Mouse (Mus musculus) ZHBTc4 (cell line): ENCODE measurements around the gene Lrrc47.
A peak's percentile ranks its signal among the peaks of the same experiment; 100 is the strongest.

Experiments used
- DNase-seq: peaks from one replicate; pipeline ENCODE4 v3.0.0-alpha.2; 2011; ENCODE audit warnings: low read depth, low spot score

Gene Lrrc47

DNA sequence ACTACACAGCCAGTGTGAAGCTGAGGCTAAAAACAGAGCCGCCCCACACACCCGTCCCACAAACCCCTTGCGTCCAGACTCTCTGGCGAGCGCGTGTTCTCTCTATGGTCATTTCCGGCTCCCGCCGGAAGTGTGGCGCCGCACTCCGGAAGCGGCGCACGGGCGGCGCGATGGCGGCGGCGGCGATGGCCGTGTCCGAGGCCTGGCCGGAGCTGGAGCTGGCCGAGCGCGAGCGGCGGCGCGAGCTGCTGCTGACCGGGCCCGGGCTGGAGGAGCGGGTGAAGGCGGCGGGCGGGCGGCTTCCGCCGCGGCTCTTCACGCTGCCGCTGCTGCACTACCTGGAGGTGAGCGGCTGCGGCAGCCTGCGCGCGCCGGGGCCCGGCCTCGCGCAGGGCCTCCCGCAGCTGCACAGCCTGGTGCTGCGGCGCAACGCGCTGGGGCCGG lies at the start of gene Lrrc47:
Gene Lrrc47, plus strand, starts transcription at position 86 of the 444 bp plus-strand sequence.
- DNase-seq = peak; percentile 89

DNA sequence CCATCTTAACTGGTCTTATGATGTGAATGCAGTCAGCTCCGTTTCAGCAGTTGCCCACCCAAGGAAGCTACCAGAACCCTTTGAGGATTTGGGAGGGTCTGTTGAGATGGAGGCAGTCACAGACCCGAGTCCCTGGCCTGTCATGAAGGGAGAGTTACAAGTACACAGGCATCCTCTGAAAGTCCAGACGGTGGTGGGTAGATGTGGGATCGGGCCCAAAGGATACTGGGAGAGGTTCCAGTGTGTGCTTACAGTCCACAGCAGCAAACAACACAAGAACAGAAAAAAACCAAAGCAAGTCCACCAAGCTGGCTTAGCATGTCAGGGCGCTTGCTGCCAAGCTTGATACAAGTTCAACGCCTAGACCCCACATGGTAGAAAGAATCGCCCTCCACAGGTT lies 48.9 kb upstream of the Lrrc47 start:
- no peak for DNase-seq

DNA sequence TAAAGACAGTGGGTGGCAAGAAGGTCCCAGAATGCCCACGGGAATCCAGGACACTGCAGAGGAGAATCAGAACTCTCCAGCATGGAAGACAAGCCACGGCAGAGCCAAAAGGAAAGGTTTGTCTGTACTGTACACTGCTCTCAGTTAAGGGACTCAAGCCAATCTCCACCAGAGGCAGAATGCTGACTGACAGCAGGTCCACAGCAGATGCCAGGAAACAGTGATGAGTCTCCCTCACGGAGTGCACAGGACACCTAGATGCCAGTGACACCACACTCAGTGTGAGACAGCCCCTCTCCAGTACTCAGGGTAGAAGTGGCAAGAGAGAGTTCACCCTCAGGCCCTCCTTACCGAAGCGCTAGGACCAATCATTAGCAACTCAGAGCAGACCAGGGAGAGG lies 44.9 kb upstream of the Lrrc47 start:
- no peak for DNase-seq

DNA sequence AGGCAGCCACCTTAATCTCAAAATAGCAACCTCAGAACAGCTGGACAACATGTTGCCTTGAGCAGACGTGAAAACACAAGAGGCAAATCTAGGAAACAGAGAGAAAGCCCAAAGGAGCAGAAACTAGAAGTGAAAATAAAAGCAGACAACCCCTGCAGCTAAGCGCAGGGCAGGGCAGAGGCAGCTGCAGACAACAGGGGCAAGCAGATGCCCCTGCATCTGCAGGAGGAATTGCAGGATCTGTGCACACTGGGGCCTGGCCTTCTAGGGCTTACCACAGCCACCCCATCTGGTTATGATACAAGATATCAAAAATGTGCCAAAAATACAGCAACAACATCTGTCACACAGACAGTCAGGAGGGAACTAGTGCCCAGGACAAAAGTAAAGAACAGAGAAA lies 44.0 kb upstream of the Lrrc47 start:
- DNase-seq = no peak

DNA sequence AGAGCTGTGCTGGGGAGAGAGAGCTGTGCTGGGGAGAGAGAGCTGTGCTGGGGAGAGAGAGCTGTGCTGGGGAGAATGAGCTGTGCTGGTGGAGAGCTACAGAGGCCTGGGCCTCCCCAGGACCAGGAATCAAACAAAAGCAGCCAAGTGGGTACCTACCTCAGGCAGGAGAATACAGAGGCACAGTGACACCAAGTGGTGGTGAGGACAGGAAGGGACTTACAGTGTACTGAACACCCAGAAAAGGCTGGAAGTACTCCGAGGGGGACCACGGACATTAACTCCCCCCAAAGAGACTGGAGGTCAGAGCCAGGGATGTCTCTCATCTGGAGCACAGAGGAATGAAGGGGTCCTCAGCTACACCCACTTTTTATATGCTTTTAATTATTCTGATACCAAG lies 43.5 kb upstream of the Lrrc47 start:
- DNase-seq = no peak

DNA sequence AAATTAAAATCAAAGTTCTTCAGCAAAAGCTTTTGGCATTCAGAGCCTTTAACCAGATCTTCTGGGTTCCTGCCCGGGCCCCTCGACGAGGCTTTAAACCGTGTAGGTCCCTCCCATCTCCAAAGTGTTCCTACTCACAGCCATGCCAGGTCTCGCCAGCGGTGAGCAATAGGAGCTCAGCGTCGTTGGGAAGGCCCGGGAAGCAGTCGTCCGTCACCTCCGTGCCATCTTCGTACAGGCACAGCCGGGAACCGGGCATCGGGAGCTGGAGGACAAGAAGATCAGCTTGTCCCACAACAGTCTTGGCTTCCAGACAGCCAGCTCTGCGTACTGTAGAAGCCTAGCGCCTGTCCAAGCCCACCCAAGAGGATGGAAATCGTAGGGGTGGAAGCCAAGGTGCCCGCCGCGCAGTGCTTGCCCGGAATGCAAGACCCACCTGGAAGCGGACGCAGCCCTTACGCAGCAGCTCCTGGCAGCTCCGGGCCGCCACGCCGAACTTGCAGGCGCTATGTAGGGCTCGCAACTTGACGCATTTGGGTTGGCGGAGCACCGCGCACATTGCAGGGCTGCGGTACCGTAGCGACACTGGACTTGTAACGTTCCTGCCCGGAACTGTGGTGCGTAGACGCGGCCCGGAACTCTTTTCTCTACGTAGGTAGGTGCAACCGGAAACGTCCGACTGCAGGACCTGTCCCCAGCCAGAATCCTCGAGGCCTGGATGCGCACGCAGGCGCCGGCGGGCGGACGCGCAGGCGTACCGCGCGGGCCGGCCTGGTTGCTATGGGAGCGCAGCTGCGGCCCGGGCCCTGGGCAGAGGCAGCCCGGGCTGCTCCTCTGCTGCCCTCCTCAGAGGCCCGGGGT lies 36.9 kb upstream of the Lrrc47 start, which contains the start of the genes Dffb and Cep104:
Gene Dffb, minus strand, starts transcription at position 696 of the 861 bp plus-strand sequence.
Gene Cep104, plus strand, starts transcription at position 764 of the 861 bp plus-strand sequence.
- DNase-seq = peak; percentile 96

DNA sequence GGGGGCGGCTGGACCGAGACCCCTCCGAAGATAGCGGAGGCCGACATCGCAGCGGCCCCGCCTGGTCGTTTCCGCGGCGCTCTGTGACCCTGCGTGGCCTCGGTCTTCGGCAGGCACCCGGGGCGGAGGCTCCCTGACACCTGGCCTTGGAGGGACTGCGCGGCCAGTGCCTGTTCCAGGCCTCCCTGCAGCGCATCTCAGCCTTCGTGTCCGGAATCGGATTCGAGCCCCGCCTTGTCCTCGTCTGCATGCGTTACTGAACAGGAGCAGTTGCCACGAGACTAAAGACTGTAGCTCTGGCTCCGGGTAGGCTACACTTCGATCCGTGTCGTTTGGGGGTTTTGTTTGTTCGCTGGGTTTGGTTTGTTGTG lies 36.3 kb upstream of the Lrrc47 start:
- no peak for DNase-seq

DNA sequence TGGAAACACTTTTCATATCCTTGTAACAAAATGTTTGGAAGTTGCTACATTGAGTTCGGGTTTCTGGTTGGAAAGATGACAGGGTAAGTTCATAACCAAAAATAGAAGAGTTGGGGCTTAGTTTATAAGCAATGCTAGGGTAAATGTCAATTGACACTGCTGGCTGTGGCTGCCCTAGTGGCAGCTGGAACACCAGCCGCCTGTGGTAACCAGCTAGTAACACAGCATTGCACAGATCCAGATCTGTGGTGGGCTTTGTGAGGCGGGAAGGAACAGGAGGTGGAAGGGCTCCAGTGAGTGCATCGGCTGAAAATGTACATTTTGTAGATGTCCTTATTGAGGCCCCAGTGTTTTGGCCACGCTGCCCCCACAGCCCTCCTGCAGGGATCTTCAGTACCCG lies 35.8 kb upstream of the Lrrc47 start:
- no peak for DNase-seq

DNA sequence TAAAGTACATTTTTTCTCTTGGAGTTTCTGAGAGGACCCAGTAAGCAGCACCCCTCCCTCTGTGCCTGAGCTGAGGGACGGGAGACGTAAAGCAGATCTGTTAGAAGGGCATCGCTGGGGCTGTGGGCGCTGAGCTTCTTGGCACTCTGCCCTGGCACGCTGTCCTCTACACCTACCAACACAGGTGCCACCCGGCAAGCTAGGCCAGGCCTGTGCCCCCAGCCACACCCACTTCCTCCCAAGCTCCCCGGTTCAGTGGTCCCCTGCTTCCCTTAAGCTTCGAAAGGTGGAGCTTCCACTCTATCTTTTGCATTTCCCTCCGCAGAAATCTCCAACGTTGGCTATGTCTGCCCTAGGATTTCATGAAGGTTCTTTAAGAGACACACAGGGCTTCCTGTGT lies 32.3 kb upstream of the Lrrc47 start:
- no peak for DNase-seq

DNA sequence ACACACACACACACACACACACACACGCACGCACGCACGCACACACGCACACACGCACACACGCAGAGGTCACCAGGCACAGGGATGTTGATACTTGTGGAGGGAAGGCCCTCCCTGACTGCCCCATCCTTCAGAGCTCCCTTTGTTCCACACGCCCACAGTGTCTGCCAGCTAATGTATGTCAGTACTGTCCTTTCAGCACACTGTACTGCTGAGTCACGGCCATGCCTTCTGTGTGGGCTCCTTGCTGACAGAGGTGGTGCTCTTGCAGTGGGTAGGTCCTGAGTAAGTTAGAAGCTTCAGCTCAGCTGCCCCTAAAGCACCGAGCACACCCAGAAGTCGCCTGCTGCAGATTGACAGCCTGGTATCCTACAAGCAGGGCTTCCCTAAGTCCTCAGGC lies 31.1 kb upstream of the Lrrc47 start:
- no peak for DNase-seq

DNA sequence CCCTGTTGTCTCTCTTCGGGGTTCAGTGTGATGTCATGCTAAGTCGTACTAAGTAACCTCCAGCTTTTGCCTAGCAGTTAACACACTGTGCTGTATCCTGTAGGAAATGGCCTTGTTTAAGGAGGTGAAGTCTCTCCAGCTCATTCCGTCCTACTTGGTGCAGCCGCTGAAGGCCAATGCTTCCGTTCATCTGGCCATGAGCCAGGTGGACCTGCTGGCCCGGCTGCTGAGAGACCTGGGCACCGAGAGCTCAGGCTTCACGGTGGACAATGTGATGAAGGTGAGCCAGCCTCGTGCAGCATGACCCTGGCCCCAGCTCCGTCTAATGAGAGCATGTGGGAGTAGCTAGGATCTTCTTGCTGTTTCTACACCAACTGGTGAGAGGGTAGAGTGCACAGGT lies 18.8 kb upstream of the Lrrc47 start:
- no peak for DNase-seq

DNA sequence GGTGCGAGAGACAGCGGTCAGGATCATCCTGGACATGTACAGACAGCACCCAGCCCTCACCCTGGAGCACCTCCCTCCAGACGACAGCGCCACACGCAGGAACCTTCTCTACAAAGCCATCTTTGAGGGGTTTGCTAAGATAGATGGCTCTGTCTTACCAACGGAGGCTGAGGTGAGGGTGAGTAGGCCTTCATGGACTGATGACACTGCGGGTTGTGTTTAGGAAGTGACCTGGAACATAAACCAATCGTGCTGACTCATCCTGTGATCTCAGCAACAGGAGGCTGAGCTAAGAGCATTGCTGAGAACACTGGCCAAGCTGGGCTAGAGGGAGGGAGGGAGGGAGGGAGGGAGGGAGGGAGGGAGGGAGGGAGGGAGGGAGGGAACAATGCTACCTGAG lies 18.0 kb upstream of the Lrrc47 start:
- peak; percentile 50 for DNase-seq

DNA sequence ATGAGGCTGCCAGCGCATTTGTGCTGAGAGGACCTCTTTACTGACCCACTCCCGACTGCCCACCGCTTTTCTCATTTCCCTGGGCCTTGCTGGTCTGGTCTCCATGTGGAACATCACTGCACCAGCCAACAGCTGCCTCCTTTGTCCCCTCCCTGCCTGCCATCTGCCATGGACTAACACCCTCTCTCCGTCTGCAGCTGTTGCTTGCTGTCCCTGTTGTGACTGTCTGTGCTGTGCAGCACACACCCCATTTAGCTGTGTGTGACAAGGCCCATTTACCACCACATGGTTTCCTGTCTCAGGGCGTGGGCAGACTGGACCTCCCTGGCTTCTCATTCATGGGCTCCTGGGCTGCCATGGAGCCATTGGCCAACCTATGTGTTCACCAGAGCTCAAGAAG lies 6.0 kb upstream of the Lrrc47 start:
- DNase-seq = no peak

DNA sequence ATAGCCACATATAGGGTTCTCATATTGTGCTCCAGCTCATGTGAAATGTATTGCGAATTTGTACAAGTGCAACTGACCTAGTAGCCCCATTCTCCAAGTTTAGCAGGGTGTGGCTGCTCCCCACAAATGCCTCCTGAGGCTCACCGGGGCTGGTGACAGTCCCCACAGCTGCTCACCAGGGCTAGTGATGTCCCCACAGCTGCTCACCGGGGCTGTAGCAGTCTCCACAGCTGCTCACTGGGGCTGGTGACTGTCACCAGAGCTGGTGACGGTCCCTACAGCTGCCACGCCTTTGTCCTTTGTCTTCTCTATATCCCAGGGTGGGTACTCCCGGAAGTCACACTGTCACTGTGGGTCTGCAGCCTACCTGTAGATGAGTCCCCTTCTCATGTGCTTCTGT lies 5.3 kb upstream of the Lrrc47 start:
- no peak for DNase-seq

DNA sequence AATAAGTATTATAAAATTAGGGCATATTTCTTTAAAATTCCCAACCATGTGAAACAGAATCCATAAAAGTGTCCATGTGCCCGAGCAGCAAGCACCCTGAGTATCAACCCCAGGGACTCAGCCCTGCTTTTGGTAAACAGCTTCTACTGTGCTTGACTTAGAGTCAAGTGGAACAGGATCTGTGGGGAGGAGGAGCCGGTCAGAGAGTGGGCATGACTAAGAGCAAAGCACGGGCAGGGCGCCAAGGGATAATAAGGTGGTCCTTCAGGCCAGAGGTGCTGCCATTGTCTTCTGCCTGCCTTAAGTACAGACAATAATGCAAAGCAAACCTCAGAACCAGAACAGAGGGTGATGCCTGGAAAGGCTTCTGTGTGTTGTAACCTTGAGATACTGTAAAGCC lies 3.8 kb upstream of the Lrrc47 start:
- no peak for DNase-seq

DNA sequence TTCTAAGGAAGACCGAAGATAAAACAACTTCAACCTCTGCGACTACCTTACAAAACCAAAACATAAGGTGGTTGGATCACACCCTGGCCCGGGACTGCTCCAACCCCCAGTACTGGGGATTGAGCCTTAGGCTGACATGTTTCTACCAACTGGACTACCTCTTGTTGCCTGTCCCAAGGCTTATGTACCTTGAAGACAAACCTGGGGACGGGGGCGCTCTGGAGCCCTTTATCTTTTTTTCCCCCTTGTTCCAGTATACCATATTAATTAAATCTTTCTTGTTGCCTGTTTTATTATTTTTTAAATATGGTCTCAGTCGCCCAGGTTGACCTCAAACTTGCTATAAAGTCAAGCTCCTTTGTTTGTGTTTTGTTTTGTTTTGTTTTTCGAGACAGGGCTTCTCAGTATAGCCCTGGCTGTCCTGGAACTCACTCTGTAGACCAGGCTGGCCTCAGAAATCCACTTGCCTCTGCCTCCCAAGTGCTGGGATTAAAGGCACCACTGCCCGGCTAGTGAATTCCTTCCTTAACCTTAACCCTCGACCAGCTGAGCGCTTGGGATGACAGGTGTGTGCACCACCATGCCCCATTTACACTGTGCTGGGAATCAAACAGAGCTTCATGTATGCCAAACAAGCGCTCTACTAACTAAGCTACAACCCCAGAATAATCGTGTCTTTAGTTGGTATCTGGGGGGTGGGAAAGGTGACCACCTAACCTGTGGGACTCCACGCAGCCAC lies 455 bp upstream of the Lrrc47 start:
- DNase-seq = no peak

DNA sequence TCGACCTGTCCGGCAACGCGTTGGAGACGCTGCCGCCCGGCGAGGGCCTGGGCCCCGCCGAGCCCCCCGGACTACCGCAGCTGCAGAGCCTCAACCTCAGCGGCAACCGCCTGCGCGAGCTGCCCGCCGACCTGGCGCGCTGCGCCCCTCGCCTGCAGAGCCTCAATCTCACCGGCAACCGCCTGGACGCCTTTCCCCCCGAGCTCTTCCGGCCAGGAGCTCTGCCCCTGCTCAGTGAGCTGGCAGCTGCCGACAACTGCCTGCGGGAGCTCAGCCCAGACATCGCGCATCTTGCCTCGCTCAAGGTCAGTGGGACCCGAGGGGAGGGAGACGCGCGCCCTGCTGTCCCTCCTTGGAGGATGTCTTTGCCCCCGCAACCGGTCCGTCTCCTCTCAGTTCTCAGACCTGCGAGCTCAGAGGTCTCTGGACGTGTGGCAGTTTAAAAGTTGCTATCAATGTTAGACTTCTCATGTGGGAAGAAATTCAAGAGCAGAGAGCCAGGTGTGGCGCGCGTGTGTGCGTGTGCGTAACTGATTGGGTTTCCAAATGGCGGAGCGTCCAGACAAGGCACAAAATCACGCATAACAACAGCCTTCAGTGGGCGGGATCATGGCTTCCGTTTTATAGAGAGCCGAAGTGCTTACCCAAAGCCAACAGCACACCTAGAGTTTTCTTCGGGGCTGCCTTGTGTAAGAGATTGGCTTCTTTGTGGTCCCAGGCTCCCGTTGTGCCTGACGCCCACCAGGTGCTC lies 776 bp downstream of the Lrrc47 start:
- DNase-seq = peak; percentile 70

DNA sequence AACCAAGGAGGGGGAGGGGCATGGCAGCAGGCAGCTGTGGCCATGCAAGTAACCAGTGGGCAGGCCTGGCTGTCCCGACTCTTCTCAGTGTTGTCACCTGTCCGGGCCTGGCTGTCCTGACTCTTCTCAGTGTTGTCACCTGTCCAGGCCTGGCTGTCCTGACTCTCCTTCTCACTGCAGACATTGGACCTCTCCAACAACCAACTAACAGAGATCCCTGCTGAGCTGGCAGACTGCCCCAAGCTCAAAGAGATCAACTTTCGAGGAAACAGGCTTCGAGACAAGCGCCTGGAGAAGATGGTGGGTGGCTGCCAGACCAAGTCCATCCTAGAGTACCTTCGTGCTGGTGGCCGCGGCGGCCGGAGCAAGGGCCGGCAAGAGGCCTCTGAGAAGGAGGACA lies 3.9 kb downstream of the Lrrc47 start:
- no peak for DNase-seq

DNA sequence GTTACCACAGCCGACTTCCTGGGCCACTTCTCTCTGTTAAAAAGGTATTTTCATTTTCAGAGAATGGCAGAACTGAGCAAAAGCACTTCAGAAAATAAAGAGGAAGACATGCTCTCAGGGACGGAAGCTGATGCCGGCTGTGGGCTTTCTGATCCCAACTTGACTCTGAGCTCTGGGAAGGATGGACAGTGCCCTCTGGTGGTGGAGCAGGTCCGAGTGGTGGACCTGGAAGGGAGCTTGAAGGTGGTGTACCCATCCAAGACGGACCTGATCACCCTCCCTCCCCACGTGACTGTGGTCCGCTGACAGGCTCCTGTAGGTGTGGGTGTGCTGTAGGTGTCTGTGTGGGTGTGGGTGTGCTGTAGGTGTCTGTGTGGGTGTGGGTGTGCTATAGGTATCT lies 8.0 kb downstream of the Lrrc47 start:
- peak; percentile 71 for DNase-seq

DNA sequence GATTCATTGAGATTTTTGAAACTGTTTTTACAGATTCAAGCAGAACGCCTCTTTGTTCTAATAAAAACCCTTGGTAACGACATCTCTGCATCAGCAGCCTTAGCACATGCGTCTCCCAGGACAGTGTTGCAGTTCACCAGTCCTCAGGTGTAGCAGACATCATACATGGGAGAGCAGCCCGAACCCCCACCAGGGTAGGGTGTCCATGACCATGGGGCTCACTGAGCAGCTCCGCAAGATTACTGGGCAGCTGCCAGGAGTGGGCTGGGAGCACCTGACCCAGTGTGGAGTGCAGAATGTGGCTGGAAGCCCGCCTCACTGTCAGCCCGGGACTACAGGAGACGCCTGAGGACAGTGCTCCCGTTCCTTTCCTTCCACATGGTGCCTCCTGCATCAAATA lies 9.9 kb downstream of the Lrrc47 start:
- no peak for DNase-seq

DNA sequence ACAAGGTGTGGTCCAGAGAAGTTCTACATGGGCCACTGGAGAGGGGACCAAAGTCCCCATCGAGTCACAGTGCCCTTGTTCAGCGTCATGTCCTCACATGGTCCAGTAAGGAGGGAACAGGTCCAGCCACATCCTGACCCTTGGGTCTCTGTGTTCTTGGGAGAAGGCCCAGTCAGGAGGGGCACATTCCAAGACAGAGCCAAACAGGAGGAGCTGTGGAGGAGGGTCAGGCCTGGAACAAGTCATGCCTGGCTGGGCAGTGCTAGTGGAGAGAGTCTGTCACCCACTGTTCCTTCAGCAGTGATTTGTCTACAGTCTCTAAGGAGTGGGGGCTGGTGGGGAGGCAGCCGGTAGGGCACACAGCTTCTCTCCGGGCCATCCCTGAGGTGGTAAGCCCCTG lies 10.9 kb downstream of the Lrrc47 start:
- DNase-seq = no peak

DNA sequence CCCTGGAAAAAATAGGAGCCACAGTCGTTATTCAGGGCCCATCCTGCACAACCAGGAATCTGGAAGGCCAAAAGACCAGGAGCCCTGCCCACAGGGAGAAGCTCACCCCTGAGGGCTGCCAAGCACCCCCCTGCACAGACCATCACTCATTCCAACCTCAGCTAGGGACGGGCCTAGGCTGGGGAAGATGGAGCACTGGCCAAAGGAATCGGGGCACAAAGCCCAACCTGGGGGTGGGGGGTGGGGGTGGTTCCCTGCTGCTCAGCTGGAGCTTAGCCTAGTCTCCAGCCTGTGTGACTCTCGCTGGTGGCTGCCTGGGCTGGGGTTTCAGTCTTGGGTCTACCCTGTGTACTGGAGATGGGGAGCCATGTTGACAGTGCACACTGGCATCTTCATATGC lies 11.3 kb downstream of the Lrrc47 start:
- DNase-seq = no peak
